Mouse (Mus musculus) kidney, embryonic 16.5 days (tissue): ENCODE results near the gene Kcnj4. TPM values are rescaled to one million over a fixed set of nuclear protein-coding genes. Genes with fewer than 3 reads are reported as not detected.

Experiments
- ATAC-seq: fragments of 200-750 bp; cut with Nextera tagmentation; 2 replicates; pipeline ENCODE4 v1.8.0; 2017; ENCODE audit warnings: moderate TSS enrichment; ENCODE audit not compliant: low FRiP score, low TSS enrichment
- H3K27ac ChIP-seq: fragments of 300-500 bp; sonication (generic); 2 replicates; pipeline ENCODE4 v1.5.1; 2014; ENCODE audit warnings: low read length
- H3K27me3 ChIP-seq: fragments of 300-500 bp; sonication (generic); 2 replicates; pipeline ENCODE4 v1.6.1; 2014; ENCODE audit warnings: low read length, control low read depth, mixed read lengths; ENCODE audit not compliant: insufficient read depth
- H3K36me3 ChIP-seq: fragments of 300-500 bp; sonication (generic); 2 replicates; pipeline ENCODE4 v1.6.1; 2014; ENCODE audit warnings: low read length, control low read depth, mixed read lengths; ENCODE audit not compliant: insufficient read depth
- H3K4me1 ChIP-seq: fragments of 300-500 bp; sonication (generic); 2 replicates; pipeline ENCODE4 v1.6.1; 2014; ENCODE audit warnings: low read length, control low read depth, mixed read lengths; ENCODE audit not compliant: insufficient read depth
- H3K4me2 ChIP-seq: fragments of 300-500 bp; sonication (generic); replicated peaks from 2 replicates; pipeline ENCODE4 v1.6.1; 2014; ENCODE audit warnings: low read depth, low read length
- H3K4me3 ChIP-seq: fragments of 300-500 bp; sonication (generic); 2 replicates; pipeline ENCODE4 v1.5.1; 2014; ENCODE audit warnings: mild to moderate bottlenecking, low read length
- H3K9ac ChIP-seq: fragments of 300-500 bp; sonication (generic); replicated peaks from 2 replicates; pipeline ENCODE4 v1.6.1; 2014; ENCODE audit warnings: low read length
- H3K9me3 ChIP-seq: fragments of 300-500 bp; sonication (generic); 2 replicates; pipeline ENCODE4 v1.6.1; 2016; ENCODE audit warnings: low read length, control low read depth
- whole genome bisulfite sequencing: fragments of 180-500 bp; shearing (Covaris S2); extraction: QIAGEN DNeasy Blood & Tissue Kit; methylation state at CpG from one replicate; pipeline ENCODE4 v1.1.7; 2014; 5-methylcytosine and 5-hydroxymethylcytosine counted together
- polyA plus RNA-seq: library from polyadenylated mRNA; unstranded; fragments of >200 nt; fragmentation: Nextera tagmentation; extraction: Ambion mirVana; gene quantifications from 2 replicates; pipeline ENCODE4 v1.2.1, GENCODE M21; 2015

Kcnj4 gene
- polyA plus RNA-seq, 1 experiment from 2014 or later: 0.16 TPM

GRCm38 (mm10) chr15:79516171-79517096 lies 11.4 kb upstream of the Kcnj4 start, which contains the start of gene Kdelr3:
Gene Kdelr3 (plus strand): TSS chr15:79516411.
- peaks cover 34% of the 10 kb centered on the region for H3K27me3 ChIP-seq
- peaks cover 46% of the 10 kb centered on the region for H3K4me1 ChIP-seq
- no peaks in the 10 kb centered on the region for H3K36me3 ChIP-seq
- H3K4me2 ChIP-seq: peak within 1 kb of the TSS; percentile 65
- peak within 1 kb of the TSS; percentile 70 for H3K9ac ChIP-seq
- no peaks in the 10 kb centered on the region for H3K9me3 ChIP-seq
- 1% methylated on average over 70 of the region's 71 CpGs for WGBS
- peak; percentile 58 for ATAC-seq
- peak within 1 kb of the TSS; percentile 68 for H3K4me3 ChIP-seq
- H3K27ac ChIP-seq: no peak within 1 kb of the TSS

GRCm38 (mm10) chr15:79513940-79514339 lies 8.9 kb upstream of the Kcnj4 start:
- H3K27me3 ChIP-seq: peaks cover 55% of the 10 kb centered on the region
- H3K27ac ChIP-seq: no peak overlapping the region
- no peak for ATAC-seq
- H3K4me1 ChIP-seq: peaks cover 46% of the 10 kb centered on the region
- no peaks in the 10 kb centered on the region for H3K36me3 ChIP-seq
- 0 out of 2 replicates have a peak overlapping the region, but pooled peaks have one; percentile 1 for H3K4me2 ChIP-seq
- no peaks in the 10 kb centered on the region for H3K9me3 ChIP-seq
- no peak overlapping the region for H3K9ac ChIP-seq
- no peak overlapping the region for H3K4me3 ChIP-seq
- WGBS: 9% methylated on average over 9 of the region's 9 CpGs

- peak; percentile 75 for ATAC-seq
- 2% methylated on average over 61 of the region's 61 CpGs for WGBS
- H3K27ac ChIP-seq: no peak overlapping the region
- peaks cover 73% of the 10 kb centered on the region for H3K27me3 ChIP-seq
- H3K9ac ChIP-seq: peak overlapping the region; percentile 51; the same call in 1 of the 2 replicates
- no peaks in the 10 kb centered on the region for H3K9me3 ChIP-seq
- H3K4me1 ChIP-seq: peaks cover 28% of the 10 kb centered on the region
- peak overlapping the region; percentile 47 for H3K4me3 ChIP-seq
- no peaks in the 10 kb centered on the region for H3K36me3 ChIP-seq
- H3K4me2 ChIP-seq: peak overlapping the region; percentile 82
Observed at GRCm38 (mm10) chr15:79511553-79512320, 6.7 kb upstream of the Kcnj4 start.

GRCm38 (mm10) chr15:79510425-79510824 lies 5.4 kb upstream of the Kcnj4 start:
- Histone ChIP-seq H3K27me3 (peaks cover 77% of the 10 kb centered on the region), H3K9ac (no peak overlapping the region), H3K4me3 (no peak overlapping the region), H3K9me3 (no peaks in the 10 kb centered on the region), H3K27ac (no peak overlapping the region), H3K4me2 (no peak overlapping the region), H3K4me1 (peaks cover 29% of the 10 kb centered on the region), H3K36me3 (no peaks in the 10 kb centered on the region)
- ATAC-seq: no peak
- WGBS: 81% methylated on average over 7 of the region's 7 CpGs

GRCm38 (mm10) chr15:79509998-79510397 lies 5.0 kb upstream of the Kcnj4 start:
- H3K27me3 ChIP-seq: peaks cover 74% of the 10 kb centered on the region

GRCm38 (mm10) chr15:79507055-79507828 lies 2.2 kb upstream of the Kcnj4 start:
- Histone ChIP-seq H3K27ac (no peak overlapping the region), H3K4me1 (peaks cover 23% of the 10 kb centered on the region), H3K27me3 (peaks cover 77% of the 10 kb centered on the region), H3K9ac (no peak overlapping the region), H3K36me3 (no peaks in the 10 kb centered on the region), H3K4me3 (no peak overlapping the region), H3K4me2 (no peak overlapping the region), H3K9me3 (no peaks in the 10 kb centered on the region)
- ATAC-seq: no peak
- WGBS: 44% methylated on average over 30 of the region's 31 CpGs

More at GRCm38 (mm10) chr15:79509998-79510397, 5.0 kb upstream of the Kcnj4 start:
- no peak for ATAC-seq
- peaks cover 30% of the 10 kb centered on the region for H3K4me1 ChIP-seq
- H3K9ac ChIP-seq: no peak overlapping the region
- no peak overlapping the region for H3K27ac ChIP-seq
- H3K9me3 ChIP-seq: no peaks in the 10 kb centered on the region
- H3K4me2 ChIP-seq: no peak overlapping the region
- H3K4me3 ChIP-seq: no peak overlapping the region
- WGBS: 40% methylated on average over 6 of the region's 6 CpGs
- H3K36me3 ChIP-seq: no peaks in the 10 kb centered on the region

- H3K27ac ChIP-seq: no peak overlapping the region
- H3K9ac ChIP-seq: no peak overlapping the region
- peaks cover 17% of the 10 kb centered on the region for H3K4me1 ChIP-seq
- no peaks in the 10 kb centered on the region for H3K9me3 ChIP-seq
- WGBS: 30% methylated on average over 7 of the region's 7 CpGs
- H3K36me3 ChIP-seq: no peaks in the 10 kb centered on the region
- no peak overlapping the region for H3K4me3 ChIP-seq
- no peak for ATAC-seq
- H3K4me2 ChIP-seq: peak overlapping the region; percentile 80
- H3K27me3 ChIP-seq: peaks cover 81% of the 10 kb centered on the region
Observed at GRCm38 (mm10) chr15:79506460-79506859, 1.4 kb upstream of the Kcnj4 start.

GRCm38 (mm10) chr15:79505616-79506283 lies 709 bp upstream of the Kcnj4 start:
- peaks cover 74% of the 10 kb centered on the region for H3K27me3 ChIP-seq
- peak overlapping the region; percentile 80 for H3K4me2 ChIP-seq
- no peak overlapping the region for H3K27ac ChIP-seq
- H3K4me3 ChIP-seq: peak overlapping the region; percentile 59
- no peaks in the 10 kb centered on the region for H3K9me3 ChIP-seq
- no peaks in the 10 kb centered on the region for H3K36me3 ChIP-seq
- peak overlapping the region; percentile 67 for H3K9ac ChIP-seq
- ATAC-seq: peak; percentile 66; the same call in 1 of the 2 replicates
- H3K4me1 ChIP-seq: peaks cover 13% of the 10 kb centered on the region; the same call in 1 of the 2 replicates
- WGBS: under 1% methylated on average over 43 of the region's 71 CpGs

GRCm38 (mm10) chr15:79503438-79503837 lies 1.6 kb downstream of the Kcnj4 start:
- ATAC-seq: no peak
- H3K4me2 ChIP-seq: no peak overlapping the region
- no peaks in the 10 kb centered on the region for H3K9me3 ChIP-seq
- no peak overlapping the region for H3K9ac ChIP-seq
- H3K27me3 ChIP-seq: peaks cover 58% of the 10 kb centered on the region
- H3K36me3 ChIP-seq: no peaks in the 10 kb centered on the region
- no peak overlapping the region for H3K4me3 ChIP-seq
- H3K27ac ChIP-seq: no peak overlapping the region
- peaks cover 13% of the 10 kb centered on the region; the same call in 1 of the 2 replicates for H3K4me1 ChIP-seq
- 64% methylated on average over 5 of the region's 5 CpGs for WGBS
